Mouse (Mus musculus): ENCODE measurements around the gene Dtx2. TPM values are rescaled to one million over a fixed set of nuclear protein-coding genes. Genes with fewer than 3 reads are reported as not detected.
"Not testable (repeated sequence)": the region's sequence is repeated elsewhere in the genome, so short reads cannot be mapped to it uniquely, and the experiment has no call there.

Dtx2 gene
- polyA plus RNA-seq, 1 experiment: 51.7 TPM

DNA sequence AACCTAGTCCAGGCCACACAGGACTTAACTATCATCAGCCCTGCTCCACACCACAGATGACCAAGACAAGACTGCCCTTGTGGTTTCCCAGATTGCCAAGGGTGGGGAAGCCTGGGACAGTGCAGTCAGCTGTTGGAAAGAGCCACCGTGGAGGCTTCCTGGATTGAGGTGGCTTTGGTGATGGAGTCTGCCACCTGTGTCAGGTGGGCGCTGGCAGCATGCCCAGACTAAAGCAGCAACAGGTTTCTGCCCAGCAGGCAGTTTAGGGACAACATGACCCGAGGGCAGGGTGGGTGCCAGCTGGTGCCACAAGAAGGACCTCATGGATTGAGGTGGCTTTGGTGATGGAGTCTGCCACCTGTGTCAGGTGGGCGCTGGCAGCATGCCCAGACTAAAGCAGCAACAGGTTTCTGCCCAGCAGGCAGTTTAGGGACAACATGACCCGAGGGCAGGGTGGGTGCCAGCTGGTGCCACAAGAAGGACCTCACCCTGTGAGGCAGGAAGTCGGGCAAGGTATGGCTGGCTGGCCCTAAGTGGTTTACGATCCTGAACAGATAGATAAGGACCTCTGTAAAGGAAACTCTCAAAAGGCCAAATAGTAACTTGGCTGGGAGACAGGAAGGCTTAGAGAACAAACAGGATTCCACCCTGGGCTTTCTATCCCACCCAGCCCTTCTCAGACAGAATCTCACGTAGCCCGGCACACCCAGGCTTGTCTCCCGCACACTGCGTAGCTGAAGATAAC, 72.0 kb downstream of the Dtx2 start:
- DNase-seq (ENCODE audit: low read depth): not testable (repeated sequence)

DNA sequence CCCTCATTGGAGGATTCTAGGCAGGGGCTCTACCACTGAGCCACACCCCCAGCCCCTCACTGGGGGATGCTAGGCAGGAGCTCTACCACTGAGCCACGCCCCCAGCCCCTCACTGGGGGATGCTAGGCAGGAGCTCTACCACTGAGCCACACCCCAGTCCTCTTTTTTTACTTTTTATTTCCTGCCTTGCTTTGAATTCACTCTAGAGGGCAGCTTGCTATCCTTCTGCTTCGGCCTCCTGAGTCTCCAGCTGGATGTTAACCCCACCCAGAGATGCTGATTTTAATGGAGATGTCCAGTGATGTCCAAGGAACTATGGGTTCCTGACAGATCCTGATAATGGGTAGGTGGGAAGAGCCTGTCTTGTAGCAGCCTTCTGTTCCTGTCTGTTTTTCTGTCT, 74.8 kb downstream of the Dtx2 start:
- DNase-seq (ENCODE audit: low read depth): no peak

DNA sequence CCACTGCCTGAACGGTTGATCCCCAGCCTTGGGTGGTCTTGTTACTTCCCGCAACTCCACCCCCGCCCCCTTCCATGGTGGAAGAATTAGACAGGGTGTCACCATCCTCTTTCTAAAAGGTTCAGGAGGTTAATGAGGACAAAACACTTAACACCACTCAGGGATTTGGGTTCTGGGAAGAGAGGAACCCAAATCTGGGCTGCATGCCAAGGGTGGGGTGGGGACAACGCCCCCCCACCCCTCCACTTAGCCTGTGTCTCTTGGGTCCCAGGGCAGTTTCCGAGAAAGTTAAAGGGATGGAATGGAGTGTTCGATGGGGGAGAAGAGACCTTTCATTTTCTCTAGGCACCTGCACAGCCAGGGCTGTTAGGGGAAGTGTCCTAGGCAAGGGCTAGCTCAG, 78.5 kb downstream of the Dtx2 start:
- DNase-seq (ENCODE audit: low read depth): no peak

DNA sequence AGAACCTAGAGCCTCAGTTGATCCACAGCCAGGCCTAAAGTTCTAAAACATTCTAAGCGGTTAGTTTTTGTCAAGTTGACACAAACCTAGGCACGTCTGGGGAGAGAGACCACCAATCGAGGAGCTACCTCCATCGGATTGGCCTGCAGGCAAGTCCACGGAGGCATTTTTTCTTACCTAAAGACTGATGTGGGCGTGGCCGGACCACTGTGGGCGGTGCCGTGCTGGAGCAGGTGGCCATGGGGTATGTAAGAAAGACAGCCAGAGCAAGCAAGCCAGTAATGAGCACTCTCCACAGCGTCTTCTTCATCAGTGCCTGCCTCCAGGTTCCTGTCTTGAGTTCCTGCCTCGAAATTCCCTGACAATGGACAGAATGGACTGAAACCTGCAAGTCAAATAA, 78.9 kb downstream of the Dtx2 start:
- no peak for DNase-seq (ENCODE audit: low read depth)

DNA sequence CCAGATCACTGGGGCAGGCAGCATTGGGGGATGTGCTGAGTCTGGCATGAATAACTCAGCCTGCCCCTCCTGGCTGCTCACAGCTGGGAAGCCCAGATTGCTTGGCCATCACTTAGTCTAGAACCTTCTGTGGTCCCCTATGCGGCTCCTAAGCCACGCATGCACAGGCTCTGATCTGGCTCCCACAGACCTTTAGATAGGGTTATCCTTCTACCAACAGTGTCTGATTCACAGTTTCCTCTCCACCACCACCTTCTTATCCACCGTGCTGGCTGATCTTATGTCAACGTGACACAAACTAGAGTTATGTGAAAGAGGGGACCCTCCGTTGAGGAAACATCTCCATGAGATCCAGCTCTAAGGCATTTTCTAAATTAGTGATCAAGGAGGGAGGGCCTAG, 80.5 kb downstream of the Dtx2 start:
- no peak for DNase-seq (ENCODE audit: low read depth)

DNA sequence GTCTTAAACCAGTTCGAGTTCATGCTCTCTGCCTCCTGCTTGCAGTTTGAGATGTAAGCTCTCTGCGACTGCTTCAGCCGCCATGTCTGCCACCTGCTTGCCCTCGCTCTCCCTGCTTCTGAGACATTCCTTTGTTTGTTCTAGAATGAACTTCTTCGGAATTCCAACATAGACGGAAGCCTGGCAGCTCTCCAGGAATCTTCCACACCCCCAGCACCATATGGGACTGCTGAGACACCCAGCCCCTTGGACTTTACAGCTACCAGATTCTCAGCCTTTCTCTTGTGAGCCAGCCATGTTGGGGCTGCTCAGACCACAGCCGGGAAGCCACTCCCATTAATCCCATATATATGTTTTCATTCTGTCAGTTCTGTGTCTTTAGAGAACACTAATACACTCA, 81.7 kb downstream of the Dtx2 start:
- no peak for DNase-seq (ENCODE audit: low read depth)

DNA sequence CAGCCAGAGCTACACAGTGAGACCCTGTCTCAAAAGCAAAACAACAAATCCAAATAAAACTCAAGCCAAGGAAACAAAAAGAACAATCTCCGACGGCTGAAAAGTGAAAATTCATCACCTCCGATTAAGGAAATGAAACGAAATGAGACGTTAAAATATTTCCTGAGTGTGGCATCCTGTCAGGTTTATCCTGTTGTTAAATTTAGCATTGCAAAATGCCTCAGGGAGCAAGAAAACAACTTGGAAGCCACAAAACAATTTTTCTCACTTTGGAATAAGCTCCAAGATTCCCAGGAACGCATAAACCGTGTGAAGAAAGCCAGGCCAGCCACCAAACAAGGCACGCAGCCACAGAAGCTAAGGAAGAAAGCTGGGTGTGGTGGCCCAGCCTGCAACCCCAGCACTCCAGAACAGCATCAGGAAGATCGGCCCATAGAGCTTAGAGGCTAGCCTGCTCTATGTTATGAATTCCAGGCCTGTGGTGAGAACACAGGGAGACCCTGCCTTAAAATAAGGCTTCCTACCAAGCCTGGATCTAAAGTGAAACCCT, 82.5 kb downstream of the Dtx2 start:
- no peak for DNase-seq (ENCODE audit: low read depth)

DNA sequence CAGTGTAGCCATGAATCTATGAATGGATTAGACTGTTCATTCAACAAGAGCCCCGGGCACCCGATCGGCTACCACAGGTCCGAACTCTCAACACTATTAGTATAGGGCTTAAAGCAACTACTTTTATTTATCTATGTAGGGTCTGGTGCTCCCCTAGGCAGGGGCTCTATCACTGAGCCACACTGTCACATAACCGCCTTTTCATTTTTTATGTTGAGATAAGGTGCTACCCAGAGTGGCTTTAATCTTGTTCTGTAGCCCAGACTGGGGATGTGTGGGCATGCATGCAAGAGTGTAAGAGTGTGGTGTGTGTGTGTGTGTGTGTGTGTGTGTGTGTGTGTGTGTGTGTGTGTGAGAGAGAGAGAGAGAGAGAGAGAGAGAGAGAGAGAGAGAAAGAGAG, 83.5 kb downstream of the Dtx2 start:
- no peak for DNase-seq (ENCODE audit: low read depth)

DNA sequence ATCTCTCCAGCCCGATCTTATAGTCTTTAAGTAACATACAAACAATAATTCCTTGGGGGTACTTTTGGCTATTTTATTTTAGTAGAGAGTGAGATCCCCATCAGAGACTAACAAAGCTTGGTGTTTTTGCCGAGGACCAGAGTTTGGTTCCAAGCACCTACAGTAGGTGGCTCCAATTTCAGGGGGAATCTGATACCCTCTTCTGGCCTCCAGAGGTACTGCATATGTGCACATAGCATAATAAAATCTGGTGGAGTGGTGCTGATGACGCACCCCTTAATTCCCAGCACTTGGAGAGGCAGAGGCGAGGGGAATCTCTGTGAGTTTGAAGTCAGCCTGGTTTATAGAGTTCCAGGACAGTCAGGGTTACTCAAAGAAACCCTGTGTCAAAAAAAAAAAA, 87.7 kb downstream of the Dtx2 start:
- no peak for DNase-seq (ENCODE audit: low read depth)

Other genes with a start within 250 kb of the Dtx2 start
- gene Styxl1, start 216.4 kb upstream of the Dtx2 start, polyA plus RNA-seq (2012; rRNA removed): 1.9 and 2.7 TPM in 2 replicates
- 491 and 596 TPM in 2 replicates for gene Mdh2, start 216.3 kb upstream of the Dtx2 start, polyA plus RNA-seq (2012; rRNA removed)
- 0.04 and 0.08 TPM in 2 replicates for gene Srrm3, start 187.9 kb upstream of the Dtx2 start, polyA plus RNA-seq (2012; rRNA removed)
- gene Hspb1, start 106.9 kb upstream of the Dtx2 start, polyA plus RNA-seq (2012; rRNA removed): 195 and 199 TPM in 2 replicates
- gene Ywhag, start 60.2 kb upstream of the Dtx2 start, polyA plus RNA-seq (2012; rRNA removed): 138 and 165 TPM in 2 replicates
- gene Ssc4d, start 20.3 kb upstream of the Dtx2 start, polyA plus RNA-seq (2012; rRNA removed): 12.2 and 15.4 TPM in 2 replicates
- gene Zp3, start 14.7 kb upstream of the Dtx2 start, polyA plus RNA-seq (2012; rRNA removed): not detected in 2 replicates
- gene Upk3b, start 43.7 kb downstream of the Dtx2 start, polyA plus RNA-seq (2012; rRNA removed): 29.6 and 32.1 TPM in 2 replicates
- gene Upk3bl, start 59.7 kb downstream of the Dtx2 start, polyA plus RNA-seq (2012; rRNA removed): 0.99 and 1.1 TPM in 2 replicates
- 11.2 and 12.8 TPM in 2 replicates for gene Rasa4, start 89.1 kb downstream of the Dtx2 start, polyA plus RNA-seq (2012; rRNA removed)
- gene Polr2j, start 121.8 kb downstream of the Dtx2 start, polyA plus RNA-seq (2012; rRNA removed): 91.4 and 107 TPM in 2 replicates
- gene Lrwd1, start 141.3 kb downstream of the Dtx2 start, polyA plus RNA-seq (2012; rRNA removed): 19.4 and 22.3 TPM in 2 replicates
- 10.8 and 11.2 TPM in 2 replicates for gene Alkbh4, start 141.3 kb downstream of the Dtx2 start, polyA plus RNA-seq (2012; rRNA removed)
- 9.3 and 10.0 TPM in 2 replicates for gene Orai2, start 175.9 kb downstream of the Dtx2 start, polyA plus RNA-seq (2012; rRNA removed)
- gene Prkrip1, start 204.2 kb downstream of the Dtx2 start, polyA plus RNA-seq (2012; rRNA removed): 11.9 and 12.9 TPM in 2 replicates

Data from gonadal fat pad, adult 2 months (tissue).